Mouse (Mus musculus): ENCODE measurements around the gene Nfatc2. TPM values are rescaled to one million over a fixed set of nuclear protein-coding genes. Genes with fewer than 3 reads are reported as not detected.

Gene Nfatc2
- polyA plus RNA-seq, 1 experiment from 2014 or later: 1.8 TPM

Small RNA genes within 50 kb of the gene (microRNA-seq; reads per million reads assigned to microRNA genes)
- not detected for gene Mir7004

Other genes starting within 250 kb of the Nfatc2 start
- 14.3 and 14.9 TPM in 2 replicates for gene Atp9a, start 140.8 kb upstream of the Nfatc2 start, polyA plus RNA-seq (2015; fragmentation: Nextera tagmentation; extraction: Ambion mirVana)
- 0.05 and 0.11 TPM in 2 replicates for gene Sall4, start 166.3 kb upstream of the Nfatc2 start, polyA plus RNA-seq (2015; fragmentation: Nextera tagmentation; extraction: Ambion mirVana)